Mouse (Mus musculus) lung, postnatal 4 days (tissue): ENCODE results near the gene Spag16.
"Not testable (repeated sequence)": the region's sequence is repeated elsewhere in the genome, so short reads cannot be mapped to it uniquely, and the experiment has no call there.

ENCODE experiments used
- DNase-seq, 2 experiments: peaks; one replicate each; pipeline ENCODE4 v3.0.0; 2021

Spag16 gene

GRCm38 (mm10) chr1:69826806-69827703 is at the start of gene Spag16:
Gene Spag16 (plus strand): TSS chr1:69826970.
- peak; percentile 8 to 43 for DNase-seq

DNA sequence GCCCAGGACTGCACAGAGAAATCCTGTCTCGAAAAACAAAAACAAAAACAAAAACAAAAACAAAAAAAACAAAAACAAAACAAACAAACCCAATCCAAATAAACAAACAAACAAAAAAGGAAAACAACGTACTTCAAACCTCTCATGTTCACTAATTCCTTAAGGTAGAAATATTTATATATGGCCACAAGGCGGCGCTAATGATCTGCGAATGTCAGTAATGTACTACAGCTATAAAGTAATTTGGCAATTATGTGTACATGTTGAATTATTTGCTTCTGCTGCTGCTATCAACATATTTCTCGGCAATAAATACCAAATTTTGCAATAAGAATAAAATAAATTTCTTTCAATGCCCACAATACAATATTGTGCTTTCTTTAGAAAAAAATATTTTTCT is 41.6 kb upstream of the Spag16 start:
- peak in 1 of 2 experiments; percentile 29 for DNase-seq

DNA sequence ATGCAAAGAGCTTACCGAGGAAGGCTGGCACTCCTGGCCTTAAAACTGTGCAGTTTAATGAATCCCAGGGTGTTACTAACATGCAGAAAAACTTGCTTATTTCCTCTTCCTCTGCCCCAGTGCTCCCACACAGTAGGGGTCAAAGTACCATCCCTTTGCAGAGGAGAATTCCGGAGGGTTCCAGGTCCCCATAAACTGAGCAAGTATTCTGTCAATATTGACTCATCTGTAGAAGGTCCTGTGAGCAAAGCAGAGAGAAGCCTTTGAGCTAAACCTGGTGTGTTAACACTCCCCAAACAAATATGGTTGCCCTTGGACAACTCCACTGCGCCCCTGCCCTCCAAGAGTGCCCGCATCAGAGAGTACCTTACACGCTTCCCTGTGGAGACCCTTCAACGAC is 40.1 kb upstream of the Spag16 start:
- no peak for DNase-seq

DNA sequence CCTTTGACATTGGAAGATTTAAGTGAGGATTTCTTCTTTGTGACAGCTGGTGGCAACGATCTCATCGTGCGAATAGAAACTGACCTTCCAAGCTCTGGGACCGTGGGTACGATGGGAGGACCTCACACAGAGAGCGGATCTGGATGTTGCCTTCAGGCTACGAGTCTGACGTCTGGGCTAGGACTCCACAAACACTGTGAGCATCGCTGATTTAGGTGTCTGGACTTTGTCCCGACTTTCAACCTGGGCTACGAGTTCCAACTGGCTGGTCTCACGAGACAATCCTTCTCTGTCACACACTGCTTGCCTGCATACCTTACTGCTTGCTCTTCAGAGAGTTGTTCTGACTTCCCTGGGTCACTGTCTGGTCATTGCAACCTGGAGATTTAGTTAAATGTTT is 39.4 kb upstream of the Spag16 start:
- no peak for DNase-seq

DNA sequence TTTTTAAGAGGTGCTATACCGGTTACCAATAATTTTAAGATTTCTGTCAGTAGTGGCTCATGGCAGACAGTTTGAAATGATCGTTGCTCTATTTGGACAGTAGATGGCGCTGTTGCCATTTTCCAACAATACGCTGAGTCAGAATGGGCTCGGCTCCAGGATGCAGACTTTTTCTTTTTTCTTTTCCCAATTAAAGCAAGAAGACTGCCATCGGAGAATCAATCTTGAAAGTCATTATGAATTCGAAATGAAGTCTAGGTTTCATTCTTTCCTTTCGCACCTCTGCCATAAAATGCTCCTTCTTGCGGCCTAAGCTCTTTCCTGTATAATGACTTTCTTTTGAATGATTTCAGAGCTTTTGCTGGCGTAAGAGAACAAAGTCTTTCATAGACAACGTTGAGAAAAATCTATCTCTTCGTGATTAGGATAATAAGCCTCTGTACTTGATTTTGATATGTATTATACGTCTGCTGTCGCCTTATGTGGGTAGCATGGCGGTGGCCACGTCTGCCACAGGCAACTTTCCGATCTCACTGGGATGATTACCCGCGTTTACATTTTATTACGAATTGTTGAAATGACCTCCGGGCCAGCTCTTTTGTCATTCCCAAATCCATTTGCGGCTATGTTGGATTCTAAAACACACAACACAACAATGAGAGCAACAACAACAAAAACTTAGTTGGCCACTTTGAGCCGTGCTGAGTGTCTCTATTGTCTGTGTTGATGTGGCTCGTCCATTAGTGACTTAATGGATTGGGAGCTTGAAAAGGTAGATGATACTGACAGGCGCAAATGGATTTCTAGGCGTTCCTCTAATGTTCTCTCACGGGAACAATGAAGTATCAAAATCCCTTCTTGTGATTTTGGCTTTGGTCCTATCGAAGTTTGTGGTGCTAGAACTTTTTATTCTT is 36.2 kb upstream of the Spag16 start:
- DNase-seq = peak in 1 of 2 experiments; percentile 64

DNA sequence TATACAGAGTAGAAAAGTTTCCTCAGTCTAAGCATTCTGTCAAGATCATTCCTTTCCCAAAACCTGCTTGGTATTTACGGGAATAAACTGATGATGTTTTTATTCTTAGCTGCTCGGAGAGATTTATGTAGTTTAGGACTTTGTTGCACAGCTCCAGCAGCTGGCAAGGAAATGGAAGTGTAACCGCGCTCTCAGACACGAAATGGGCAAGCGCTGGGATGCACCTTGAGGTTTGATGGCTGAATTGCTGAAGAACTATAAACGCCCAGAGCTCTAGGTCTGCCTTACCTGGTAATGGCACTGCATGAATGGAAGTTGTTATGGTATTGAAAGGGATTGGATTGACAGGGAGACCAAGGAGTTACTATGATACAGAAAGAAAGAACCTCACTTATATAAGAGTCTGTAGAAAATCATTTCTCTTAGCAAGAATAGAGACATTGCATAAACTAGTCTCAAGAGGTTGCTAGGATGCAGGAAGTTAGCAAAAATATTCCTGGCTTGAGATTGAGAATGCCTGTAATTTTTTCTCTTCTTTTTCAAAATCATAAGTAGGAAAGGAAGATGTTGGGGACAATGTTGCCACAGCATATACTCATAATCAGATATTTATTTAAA is 27.7 kb upstream of the Spag16 start:
- no peak for DNase-seq

DNA sequence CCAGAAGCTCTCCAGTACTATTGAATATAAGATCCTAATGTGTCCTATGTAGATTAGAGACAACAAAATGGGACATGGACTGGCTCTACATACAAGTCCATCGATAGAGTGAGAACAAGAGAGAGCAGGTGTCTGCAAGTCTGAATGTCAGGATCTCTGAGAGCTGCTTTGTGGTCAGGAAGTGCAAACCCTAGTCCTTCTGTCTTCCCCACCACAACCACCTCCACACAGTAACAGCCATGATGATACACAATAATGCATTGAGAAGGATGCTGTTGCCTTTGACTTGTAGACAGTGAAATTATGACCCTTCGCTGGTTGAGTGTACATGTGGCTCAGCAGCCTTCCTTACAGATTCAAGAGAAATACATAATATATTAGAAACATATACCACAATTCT is 16.6 kb upstream of the Spag16 start:
- DNase-seq = no peak

DNA sequence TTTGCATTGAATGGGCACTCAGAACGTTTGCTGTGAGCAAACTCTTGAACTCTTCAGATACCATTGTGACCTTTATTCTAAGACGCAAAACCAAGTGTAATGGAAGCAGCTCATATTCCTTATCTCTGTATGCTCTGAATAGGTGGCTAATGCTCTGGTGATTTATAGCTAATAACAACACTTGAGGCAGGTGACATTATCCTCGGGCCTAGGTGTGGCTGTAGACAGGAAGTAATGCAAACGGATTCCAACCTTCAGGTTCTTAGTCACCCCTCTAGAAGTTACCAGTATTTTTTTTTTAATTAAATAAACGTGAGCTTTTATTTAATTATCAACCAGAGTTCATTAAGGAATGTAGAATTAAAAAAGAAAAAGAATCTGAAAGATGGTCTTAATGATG is 1.1 kb upstream of the Spag16 start:
- DNase-seq = not testable (repeated sequence)

DNA sequence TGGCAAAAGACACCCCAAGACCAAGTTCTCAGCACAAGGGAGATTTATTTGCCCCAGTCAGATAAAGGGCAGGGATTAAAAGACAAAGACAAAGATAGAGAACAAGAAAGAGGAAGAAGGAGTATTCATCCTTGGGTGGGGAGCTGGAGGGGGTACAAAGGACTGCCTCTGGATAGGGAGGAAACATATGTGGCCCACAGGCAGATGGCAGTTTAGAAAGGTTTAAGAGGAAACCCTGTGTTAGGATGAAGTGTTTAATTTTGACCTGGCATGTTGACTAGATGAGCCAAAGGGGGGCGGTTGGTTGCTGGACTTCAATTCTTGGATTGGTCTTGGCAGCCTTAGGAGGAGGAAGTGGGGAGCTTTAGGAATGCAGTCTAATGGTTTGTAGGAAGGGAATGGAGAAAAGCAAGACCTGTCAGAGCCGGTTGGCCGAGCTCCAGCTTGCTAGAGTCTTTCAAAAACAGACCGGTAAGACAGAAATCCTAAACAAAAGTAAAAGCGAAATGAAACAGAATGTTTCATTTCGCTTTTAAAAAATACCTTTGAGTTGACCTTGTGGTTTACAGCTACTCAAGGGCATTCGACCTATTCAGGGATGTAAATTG is 2.2 kb downstream of the Spag16 start:
- DNase-seq = no peak

GRCm38 (mm10) chr1:69830586-69830985 is 3.8 kb downstream of the Spag16 start:
- no peak for DNase-seq

GRCm38 (mm10) chr1:69831002-69831401 is 4.2 kb downstream of the Spag16 start:
- no peak for DNase-seq

DNA sequence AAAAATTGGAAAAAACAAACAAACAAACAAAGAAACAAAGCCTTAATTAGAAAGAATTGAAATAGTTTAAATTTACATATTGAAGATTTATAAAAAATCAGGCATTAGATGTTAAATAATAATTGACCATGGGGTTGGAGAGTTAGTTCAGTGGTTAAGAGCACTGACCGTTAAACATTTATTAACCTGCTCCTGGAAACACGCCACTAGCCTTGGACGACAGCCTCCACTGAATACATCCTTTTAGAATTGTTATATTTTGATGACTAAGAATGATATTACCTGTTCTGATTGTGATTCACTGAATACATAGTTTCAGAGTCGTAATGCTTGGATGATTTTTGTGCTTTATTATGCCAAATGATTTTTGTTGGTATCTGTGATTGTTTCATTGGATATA is 6.7 kb downstream of the Spag16 start:
- DNase-seq = not testable (repeated sequence)

GRCm38 (mm10) chr1:69853436-69853835 is 26.7 kb downstream of the Spag16 start:
- DNase-seq = no peak

GRCm38 (mm10) chr1:69867776-69868175 is 41.0 kb downstream of the Spag16 start:
- DNase-seq = no peak

DNA sequence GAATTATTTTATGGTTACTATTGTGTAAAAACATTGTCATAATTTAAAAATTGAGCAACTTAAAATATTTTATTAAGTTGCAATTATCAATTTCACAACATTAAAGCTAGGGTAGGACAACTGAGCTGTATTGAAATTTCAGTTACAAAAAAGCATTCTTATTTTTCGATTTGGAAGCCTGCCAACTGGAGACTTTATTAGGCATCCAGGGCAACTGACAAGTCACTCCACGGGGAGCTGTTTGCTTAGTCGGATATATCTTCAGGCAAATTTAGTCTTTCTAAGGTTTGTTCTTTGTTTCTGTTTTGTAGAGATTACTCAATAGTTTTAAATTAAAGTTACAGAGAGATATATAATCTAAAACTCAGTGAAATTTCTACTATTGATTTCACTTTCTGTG is 129.8 kb downstream of the Spag16 start:
- no peak for DNase-seq

DNA sequence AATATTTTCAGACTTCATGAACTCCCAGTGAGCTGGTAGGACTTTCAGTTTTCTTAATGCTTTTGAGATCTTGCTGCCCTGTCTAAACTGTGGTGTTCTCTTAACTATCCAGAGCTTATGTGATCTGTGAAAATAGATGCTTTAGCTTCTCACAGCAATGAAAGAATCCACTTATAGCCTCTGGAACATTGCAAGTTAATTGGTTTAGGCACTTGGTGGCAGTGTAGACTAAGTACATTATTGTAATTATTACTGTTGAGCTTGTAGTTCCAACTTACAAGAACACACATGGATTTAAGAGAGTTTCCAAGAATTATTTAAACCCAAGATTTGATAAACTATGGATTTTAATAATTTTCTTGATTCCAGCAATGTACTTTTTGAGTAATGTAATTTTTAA is 170.1 kb downstream of the Spag16 start:
- DNase-seq = no peak

DNA sequence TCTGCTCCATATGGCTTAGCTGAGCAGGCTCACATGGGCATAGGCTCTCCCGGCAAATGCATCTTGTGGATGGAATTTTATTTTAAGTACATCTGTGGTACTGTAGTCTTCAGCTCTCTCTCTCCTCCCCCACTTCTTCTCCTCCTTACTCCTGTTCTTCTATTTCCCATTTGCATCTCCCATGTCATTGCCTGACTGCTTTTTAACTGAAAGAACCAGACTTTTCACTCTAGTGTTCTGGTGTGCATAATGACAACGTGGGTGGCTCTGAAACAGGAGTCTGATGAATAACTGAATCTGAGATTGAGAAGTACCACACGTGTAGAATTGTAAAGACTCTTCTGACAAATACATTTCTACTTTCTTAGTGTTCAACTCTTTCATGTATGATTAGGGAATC is 186.2 kb downstream of the Spag16 start:
- DNase-seq = no peak

DNA sequence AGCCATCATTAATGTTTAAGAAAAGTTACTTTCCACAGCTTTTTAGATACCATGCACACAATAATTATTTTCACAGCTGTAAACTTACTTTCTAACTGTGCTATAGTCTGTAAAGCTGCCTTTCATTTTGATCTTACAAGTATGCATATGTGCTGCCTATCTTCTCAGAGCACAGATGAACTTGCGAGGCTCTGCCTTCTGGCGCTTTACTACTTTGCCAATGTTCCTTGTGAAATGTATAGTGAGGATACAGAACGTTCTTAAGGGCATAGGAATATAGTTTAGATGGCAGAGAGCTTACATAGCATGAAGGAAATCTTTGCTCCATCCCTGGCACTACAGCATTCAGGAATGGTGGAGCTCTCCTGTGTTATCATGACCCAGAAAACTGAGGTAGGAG is 210.6 kb downstream of the Spag16 start:
- no peak for DNase-seq

DNA sequence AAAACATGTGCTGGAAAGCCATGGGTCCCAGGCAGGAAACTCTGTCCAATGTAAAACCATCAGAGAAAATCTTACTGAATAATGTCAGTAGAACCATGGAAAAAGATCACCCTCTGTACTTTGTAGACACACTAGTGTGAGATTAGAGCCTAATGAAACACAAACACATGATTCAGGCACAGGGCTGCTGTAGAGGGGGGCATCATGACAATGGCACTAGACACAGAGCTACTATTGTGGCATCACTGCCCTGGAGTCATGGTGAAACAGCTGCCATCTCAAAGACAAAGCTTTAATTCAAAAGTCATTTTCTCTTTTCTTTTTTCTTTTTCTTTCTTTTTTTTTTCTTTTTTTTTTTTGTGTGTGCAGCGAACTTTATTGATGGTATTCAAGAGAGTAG is 240.6 kb downstream of the Spag16 start:
- DNase-seq = no peak

GRCm38 (mm10) chr1:70073440-70073839 is 246.7 kb downstream of the Spag16 start:
- DNase-seq = no peak

DNA sequence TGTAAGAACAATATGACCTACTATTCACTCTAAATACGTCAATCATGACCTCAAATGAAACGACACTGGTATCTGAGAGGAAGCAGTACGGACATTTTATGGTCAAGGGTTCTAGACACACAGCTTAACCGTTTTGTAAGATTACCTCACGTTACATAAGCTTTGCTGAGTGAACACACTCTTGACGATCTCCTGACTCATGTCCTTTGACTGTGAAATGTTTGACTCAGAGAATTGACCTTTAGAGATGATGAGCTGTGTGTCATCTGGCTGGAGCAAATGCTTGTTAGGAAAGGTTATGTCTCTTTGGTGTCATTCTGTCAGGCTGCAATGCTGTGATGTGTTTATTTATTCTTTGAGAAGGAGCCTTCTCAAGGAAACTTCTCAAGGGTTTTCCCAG is 252.0 kb downstream of the Spag16 start:
- no peak for DNase-seq

GRCm38 (mm10) chr1:70082208-70082878 is 255.6 kb downstream of the Spag16 start:
- DNase-seq = no peak
